Mouse (Mus musculus): ENCODE measurements around the gene Fut2.

- TF ChIP-seq ZNF384 (IDR thresholded peaks at IDR 0.05; ENCODE audit: low read depth, low read length) (no peak), CHD2 (IDR thresholded peaks at IDR 0.05; ENCODE audit: low read depth, low read length) (no peak), MAFK (IDR thresholded peaks at IDR 0.05; ENCODE audit: insufficient read depth, low read depth, low read length) (no peak)
These were observed 45.3 kb upstream of the Fut2 start for GRCm38 (mm10) chr7:45711316-45712021.
